Mouse (Mus musculus): ENCODE results near the gene Cdk7. TPM values are rescaled to one million over a fixed set of nuclear protein-coding genes. Genes with fewer than 3 reads are reported as not detected.

The Cdk7 gene
- 33.9 TPM for total RNA-seq (2023)

GRCm38 (mm10) chr13:100730861-100731176 is at the start of gene Cdk7:
Gene Cdk7, minus strand, starts transcription at chr13:100730939.

GRCm38 (mm10) chr13:100775252-100776055 is 44.7 kb upstream of the Cdk7 start, which contains the start of gene Cenph:
Gene Cenph, minus strand, starts transcription at chr13:100775899.

GRCm38 (mm10) chr13:100744036-100744744 is 13.5 kb upstream of the Cdk7 start, which contains the start of gene Mrps36:
Gene Mrps36, minus strand, starts transcription at chr13:100744659.

GRCm38 (mm10) chr13:100669291-100670022 is 61.3 kb downstream of the Cdk7 start, which contains the start of gene Ccdc125:
Gene Ccdc125, plus strand, starts transcription at chr13:100669717.

Other genes starting within 250 kb of the Cdk7 start
- 57.7 TPM for gene Gtf2h2, start 238.4 kb downstream of the Cdk7 start, total RNA-seq (2023)
- not detected for gene Ocln, start 178.2 kb downstream of the Cdk7 start, total RNA-seq (2023)
- 2.9 TPM for gene Marveld2, start 114.0 kb downstream of the Cdk7 start, total RNA-seq (2023)
- gene Ak6, start 80.0 kb downstream of the Cdk7 start, total RNA-seq (2023): 46.1 TPM
- gene Rad17, start 79.9 kb downstream of the Cdk7 start, total RNA-seq (2023): 22.8 TPM
- gene Taf9, start 79.4 kb downstream of the Cdk7 start, total RNA-seq (2023): 16.7 TPM
- 14.5 TPM for gene Ccdc125, start 61.2 kb downstream of the Cdk7 start, total RNA-seq (2023)
- gene Mrps36, start 13.7 kb upstream of the Cdk7 start, total RNA-seq (2023): 31.5 TPM
- gene Cenph, start 45.0 kb upstream of the Cdk7 start, total RNA-seq (2023): 1.1 TPM
- gene Ccnb1, start 55.6 kb upstream of the Cdk7 start, total RNA-seq (2023): 1.1 TPM
- 45.0 TPM for gene Slc30a5, start 102.5 kb upstream of the Cdk7 start, total RNA-seq (2023)

All from CD8-positive naive resting alpha-beta T cell, adult 57 days (primary cell).